ENCODE assay signal across 34 mouse cellular contexts in genomic region chr5:5486071-5486470, GRCm38 (mm10). TPM values are rescaled to one million over a fixed set of nuclear protein-coding genes. Genes with fewer than 3 reads are reported as not detected.
DNase-seq lines count a peak whose midpoint lies in the region; ATAC-seq and TF ChIP-seq lines count a peak whose summit lies in the region.
"Had no signal": no experiment of that assay in that cellular context is flagged by ENCODE, and none has a peak within 500 bp of the region (broad histone marks: within the 10 kb centered on the region; RNA-seq: fewer than 3 reads in every experiment).

No protein-coding gene starts in this region.

- ATAC-seq in intestine, embryonic 16.5 days, result no peak
- ATAC-seq: forebrain, embryonic 14.5 days; forebrain, postnatal 0 days; intestine, embryonic 15.5 days had no signal

- no peak overlapping the region for H3K4me2 ChIP-seq in intestine, embryonic 16.5 days (ENCODE audit: low read depth, low read length)
- H3K4me2 ChIP-seq: embryonic facial prominence, embryonic 12.5 days; embryonic facial prominence, embryonic 15.5 days; heart, embryonic 13.5 days; hindbrain, embryonic 12.5 days; hindbrain, embryonic 15.5 days; intestine, embryonic 15.5 days had no signal

- H3K9ac ChIP-seq in intestine, embryonic 16.5 days (ENCODE audit: low read depth, low read length), result no peak overlapping the region
- H3K9ac ChIP-seq: embryonic facial prominence, embryonic 12.5 days; embryonic facial prominence, embryonic 15.5 days; forebrain, postnatal 0 days; heart, embryonic 13.5 days; hindbrain, embryonic 12.5 days; hindbrain, embryonic 15.5 days; intestine, embryonic 15.5 days had no signal

- no peak overlapping the region for H3K4me3 ChIP-seq in intestine, embryonic 16.5 days (ENCODE audit: low read length)
- no peak overlapping the region for H3K4me3 ChIP-seq in left cerebral cortex, adult 2 months
- H3K4me3 ChIP-seq: embryonic facial prominence, embryonic 12.5 days; embryonic facial prominence, embryonic 15.5 days; gastrocnemius, adult 2 months; heart, adult 2 months; heart, embryonic 10.5 days; heart, embryonic 13.5 days; hindbrain, embryonic 12.5 days; hindbrain, embryonic 15.5 days; intestine, embryonic 15.5 days had no signal

- no peaks in the 10 kb centered on the region for H3K4me1 ChIP-seq in intestine, embryonic 16.5 days (ENCODE audit: control insufficient read depth, insufficient read depth, low read length)
- H3K4me1 ChIP-seq: heart, embryonic 10.5 days; hindbrain, embryonic 12.5 days; hindbrain, embryonic 15.5 days; intestine, embryonic 15.5 days had no signal

- intact Hi-C loops in left cerebral cortex, adult 2 months (cut with DNase I), result no loop called here

- no peaks in the 10 kb centered on the region for H3K27me3 ChIP-seq in intestine, embryonic 16.5 days (replicated peaks; ENCODE audit: control insufficient read depth, insufficient read depth, low read length)
- H3K27me3 ChIP-seq: embryonic facial prominence, embryonic 12.5 days; embryonic facial prominence, embryonic 15.5 days; hindbrain, embryonic 12.5 days; hindbrain, embryonic 15.5 days; intestine, embryonic 15.5 days had no signal

- no peak for TF ChIP-seq CTCF in left cerebral cortex, adult 2 months (IDR thresholded peaks at IDR 0.05)

- 64% methylated on average over 3 of the region's 3 CpGs for WGBS in intestine, embryonic 16.5 days

- DNase-seq in 416B (ENCODE audit: low read depth), result peak; percentile 46
- DNase-seq in A20 (ENCODE audit: low read depth, low spot score), result peak; percentile 10
- peak; percentile 51 for DNase-seq in ES-CJ7 (ENCODE audit: low read depth, low spot score)
- DNase-seq in R1 (ENCODE audit: low read depth, low spot score), result peak; percentile 53
- no peak for DNase-seq in left cerebral cortex, adult 2 months (ENCODE audit: extremely low spot score in 1 of 2, low spot score in 2 of 2)
- DNase-seq in cerebellum, postnatal 14 days, result no peak
- DNase-seq: adrenal gland, adult 2 months; adrenal gland, postnatal 14 days; B cell, adult 2 months; cerebellum, adult 11 months; cerebellum, adult 2 months; cerebellum, postnatal 25 days; forebrain, postnatal 0 days; gastrocnemius, adult 2 months; gastrocnemius, postnatal 36 days; heart, adult 2 months; heart, postnatal 14 days; heart, postnatal 4 days; kidney, adult 18-20 months; kidney, adult 9 months had no signal

- no peaks in the 10 kb centered on the region for H3K36me3 ChIP-seq in intestine, embryonic 16.5 days (ENCODE audit: control insufficient read depth, insufficient read depth, low read length)
- H3K36me3 ChIP-seq: embryonic facial prominence, embryonic 12.5 days; embryonic facial prominence, embryonic 15.5 days; heart, embryonic 10.5 days; heart, embryonic 13.5 days; hindbrain, embryonic 12.5 days; hindbrain, embryonic 15.5 days; intestine, embryonic 15.5 days had no signal

- H3K9me3 ChIP-seq in intestine, embryonic 16.5 days (ENCODE audit: control insufficient read depth, low read length), result no peaks in the 10 kb centered on the region
- H3K9me3 ChIP-seq: embryonic facial prominence, embryonic 12.5 days; embryonic facial prominence, embryonic 15.5 days; heart, embryonic 10.5 days; heart, embryonic 13.5 days; hindbrain, embryonic 12.5 days; hindbrain, embryonic 15.5 days; intestine, embryonic 15.5 days had no signal

- H3K27ac ChIP-seq in intestine, embryonic 16.5 days (ENCODE audit: low read length), result no peak overlapping the region
- H3K27ac ChIP-seq in left cerebral cortex, adult 2 months, result no peak overlapping the region
- H3K27ac ChIP-seq: embryonic facial prominence, embryonic 12.5 days; embryonic facial prominence, embryonic 15.5 days; gastrocnemius, adult 2 months; heart, adult 2 months; heart, embryonic 10.5 days; heart, embryonic 13.5 days; hindbrain, embryonic 12.5 days; hindbrain, embryonic 15.5 days; intestine, embryonic 15.5 days had no signal

RNA-seq across cellular contexts. Expression of gene 1700015F17Rik, which starts 7.1 kb away (rescaled TPM):
- not detected in 2 replicates for polyA plus RNA-seq in intestine, embryonic 16.5 days (2015; fragmentation: Nextera tagmentation; extraction: Ambion mirVana)
- under 1 TPM in 1 of 2 experiments, not detected in 1; 0.70 TPM for total RNA-seq in left cerebral cortex, adult 2 months (2021)
- total RNA-seq: adrenal gland, adult 2 months; adrenal gland, postnatal 14 days; adrenal gland, postnatal 4 days; common myeloid progenitor, adult 5-6 weeks; forebrain, postnatal 0 days; gastrocnemius, adult 2 months; gastrocnemius, postnatal 36 days; granulocyte monocyte progenitor cell, adult 5-6 weeks; heart, adult 2 months; heart, postnatal 14 days; heart, postnatal 4 days had no signal
- polyA plus RNA-seq: adrenal gland, adult 2 months; embryonic facial prominence, embryonic 12.5 days; embryonic facial prominence, embryonic 15.5 days; forebrain, embryonic 11.5 days; forebrain, embryonic 14.5 days; heart, adult 2 months; heart, embryonic 10.5 days; heart, embryonic 13.5 days; heart, embryonic 16.5 days; hindbrain, embryonic 12.5 days; hindbrain, embryonic 15.5 days; intestine, embryonic 15.5 days had no signal

RNA-seq across cellular contexts. Expression of gene Cldn12, which starts 28.7 kb away (rescaled TPM):
- polyA plus RNA-seq in intestine, embryonic 16.5 days (2015; fragmentation: Nextera tagmentation; extraction: Ambion mirVana), result 27.3 and 27.6 TPM in 2 replicates
- 10 to 100 TPM; 40.5 to 45.1 TPM for total RNA-seq in left cerebral cortex, adult 2 months (2021)

Comparison
In these comparisons a context has a peak if more than half of its experiments do, and no peak if none do; other contexts are left out.
1. DNase-seq: peak in 416B (single experiment), A20 (single experiment), ES-CJ7 (single experiment) and R1 (single experiment); none in left cerebral cortex, adult 2 months (0 of 2) and cerebellum, postnatal 14 days (0 of 2).